Mouse (Mus musculus) C2C12 (cell line): ENCODE results near the gene D1Ertd622e. TPM values are rescaled to one million over a fixed set of nuclear protein-coding genes. Genes with fewer than 3 reads are reported as not detected.

Experiments
- H3K27me3 ChIP-seq: one replicate; pipeline ENCODE4 v1.6.1; 2011; ENCODE audit not compliant: control insufficient read depth, insufficient read depth, insufficient read length
- H3K36me3 ChIP-seq: one replicate; pipeline ENCODE4 v1.6.1; 2011; ENCODE audit not compliant: control insufficient read depth, insufficient read depth
- H3K4me3 ChIP-seq: one replicate; pipeline ENCODE4 v1.5.1; 2011; ENCODE audit warnings: mild to moderate bottlenecking, control low read depth; ENCODE audit not compliant: poor library complexity, insufficient read depth, severe bottlenecking
- H3K79me2 ChIP-seq: one replicate; pipeline ENCODE4 v1.6.1; 2011; ENCODE audit not compliant: control insufficient read depth, insufficient read depth
- H3K79me3 ChIP-seq: one replicate; pipeline ENCODE4 v1.6.1; 2011; ENCODE audit warnings: low read depth, control low read depth
- H3ac ChIP-seq: one replicate; pipeline ENCODE3; 2011; ENCODE audit warnings: low read depth; ENCODE audit not compliant: control insufficient read depth, insufficient read length
- CEBPB ChIP-seq: IDR thresholded peaks from one replicate; pipeline ENCODE4 v1.6.1; 2011; ENCODE audit warnings: low read depth, mild to moderate bottlenecking, control low read depth, moderate library complexity
- CTCF ChIP-seq: IDR thresholded peaks from one replicate; pipeline ENCODE4 v1.5.1; 2011; ENCODE audit not compliant: control insufficient read depth, insufficient read depth, insufficient read length
- FOSL1 ChIP-seq: IDR thresholded peaks from one replicate; pipeline ENCODE4 v1.8.0; 2011; ENCODE audit warnings: mild to moderate bottlenecking, low read length; ENCODE audit not compliant: poor library complexity, insufficient read depth, severe bottlenecking
- MAX ChIP-seq: IDR thresholded peaks from one replicate; pipeline ENCODE4 v1.6.1; 2011; ENCODE audit warnings: mild to moderate bottlenecking, control low read depth
- MYOD1 ChIP-seq: IDR thresholded peaks from one replicate; pipeline ENCODE4 v1.6.1; 2011; ENCODE audit warnings: low read depth; ENCODE audit not compliant: control insufficient read depth, insufficient read length
- MYOG ChIP-seq: IDR thresholded peaks from one replicate; pipeline ENCODE4 v1.6.1; 2011; ENCODE audit not compliant: control insufficient read depth, insufficient read length; ENCODE audit errors: extremely low read depth
- USF1 ChIP-seq: IDR thresholded peaks from one replicate; pipeline ENCODE4 v1.6.1; 2011; ENCODE audit warnings: low read depth, mild to moderate bottlenecking, control low read depth, moderate library complexity
- polyA plus RNA-seq: library from polyadenylated mRNA; unstranded; fragments of >200 nt; fragmentation: generic; extraction: Trizol; gene quantifications from one replicate; pipeline ENCODE4 v1.2.1, GENCODE M21; 2012; ENCODE audit warnings: missing spikeins

D1Ertd622e gene
- polyA plus RNA-seq, 1 experiment = 22.5 TPM

DNA sequence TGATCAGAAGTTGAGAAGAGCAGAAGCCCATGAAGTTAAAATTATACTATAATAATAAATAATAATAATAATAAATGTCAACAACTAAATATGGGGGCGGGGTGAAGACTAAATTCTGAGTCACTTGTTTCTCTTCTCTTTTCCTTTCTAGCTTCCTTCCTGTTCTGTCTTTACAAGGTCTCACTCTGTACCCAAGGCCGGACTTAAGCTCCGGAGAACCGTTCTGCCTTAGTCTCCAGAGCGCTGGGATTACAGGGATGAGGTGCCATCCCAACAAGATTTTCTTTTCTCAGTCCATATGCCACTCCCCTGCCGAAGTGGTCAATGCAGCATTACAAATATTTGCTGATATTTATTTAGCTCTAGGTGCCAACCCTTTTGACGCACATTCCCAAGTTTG is 450 bp upstream of the D1Ertd622e start:
- Histone ChIP-seq H3K79me3 (peaks cover 32% of the 10 kb centered on the region), H3K36me3 (no peaks in the 10 kb centered on the region), H3K79me2 (peaks cover 36% of the 10 kb centered on the region), H3K4me3 (peak overlapping the region; percentile 60), H3ac (peak overlapping the region; percentile 48), H3K27me3 (no peaks in the 10 kb centered on the region)
- TF ChIP-seq MAX (no peak), MYOD1 (no peak), CEBPB (no peak), CTCF (no peak), MYOG (no peak), USF1 (no peak), FOSL1 (no peak)

DNA sequence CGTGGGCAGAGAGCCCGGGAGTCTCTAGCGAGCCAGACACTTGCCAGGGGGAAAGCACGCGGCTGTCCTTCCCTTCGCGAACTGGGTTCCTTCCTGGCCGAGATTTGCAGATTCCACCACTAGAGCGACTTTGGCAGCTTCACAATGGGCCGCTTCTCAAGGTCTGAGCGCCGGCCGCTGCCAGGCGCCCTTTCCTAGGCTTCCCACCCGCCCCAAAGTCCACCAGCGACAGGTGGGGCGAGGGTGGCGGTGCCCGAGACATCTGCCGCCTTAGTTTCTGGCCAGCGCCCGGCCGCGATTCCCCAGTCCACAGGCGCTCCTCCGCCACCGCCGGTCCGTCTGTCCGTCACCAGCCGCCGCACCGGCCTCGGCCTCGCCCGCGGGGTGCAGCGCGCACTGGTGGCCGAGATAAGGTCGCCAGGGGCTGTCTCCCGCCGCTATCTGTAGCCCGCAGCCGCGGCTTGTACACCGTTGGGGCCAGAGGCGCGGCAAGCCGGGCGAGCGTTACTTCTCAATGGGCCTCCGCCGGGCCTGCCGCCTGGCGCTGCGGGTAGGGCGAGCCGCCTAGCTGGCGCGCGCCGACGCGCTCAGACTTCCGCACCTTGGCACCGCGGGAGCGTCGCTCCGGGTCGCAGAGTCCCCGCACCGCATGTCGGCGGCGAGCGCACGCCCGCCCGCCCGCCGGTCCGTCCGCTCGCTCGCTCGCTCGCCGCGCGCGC is 1.0 kb downstream of the D1Ertd622e start:
- Histone ChIP-seq H3K4me3 (peak overlapping the region; percentile 60), H3ac (peak overlapping the region; percentile 82), H3K36me3 (no peaks in the 10 kb centered on the region), H3K79me3 (peaks cover 47% of the 10 kb centered on the region), H3K27me3 (no peaks in the 10 kb centered on the region), H3K79me2 (peaks cover 51% of the 10 kb centered on the region)
- no peak for TF ChIP-seq USF1
- TF ChIP-seq CEBPB = no peak
- peak; percentile 62 for TF ChIP-seq MAX

DNA sequence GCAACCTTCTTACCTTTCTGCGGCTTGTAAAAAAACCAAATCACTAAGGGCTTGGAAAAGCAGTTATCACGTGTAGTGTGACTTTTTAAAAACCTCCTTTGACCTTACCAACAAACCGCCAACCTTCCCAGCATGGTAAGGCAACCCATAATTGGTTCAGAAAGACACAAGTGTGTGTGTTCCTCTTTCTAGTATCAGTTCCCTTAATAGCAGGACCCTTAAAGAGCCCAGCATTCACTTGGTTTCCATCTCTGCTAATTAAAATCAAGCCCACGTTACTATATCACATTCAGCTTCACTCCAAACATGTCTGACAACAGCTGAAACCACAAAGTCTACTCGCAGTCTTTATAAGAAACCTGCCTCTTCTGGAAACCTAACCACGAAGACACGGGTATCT is 2.5 kb downstream of the D1Ertd622e start:
- TF ChIP-seq MYOD1 = peak; percentile 49
- TF ChIP-seq FOSL1 = no peak
- TF ChIP-seq MYOG = no peak
- TF ChIP-seq CTCF = no peak
- peak; percentile 16 for TF ChIP-seq MAX
- TF ChIP-seq CEBPB = no peak
- no peak for TF ChIP-seq USF1
- Histone ChIP-seq H3K79me2 (peaks cover 65% of the 10 kb centered on the region), H3K27me3 (no peaks in the 10 kb centered on the region), H3ac (no peak overlapping the region), H3K4me3 (no peak overlapping the region), H3K79me3 (peaks cover 61% of the 10 kb centered on the region), H3K36me3 (no peaks in the 10 kb centered on the region)

DNA sequence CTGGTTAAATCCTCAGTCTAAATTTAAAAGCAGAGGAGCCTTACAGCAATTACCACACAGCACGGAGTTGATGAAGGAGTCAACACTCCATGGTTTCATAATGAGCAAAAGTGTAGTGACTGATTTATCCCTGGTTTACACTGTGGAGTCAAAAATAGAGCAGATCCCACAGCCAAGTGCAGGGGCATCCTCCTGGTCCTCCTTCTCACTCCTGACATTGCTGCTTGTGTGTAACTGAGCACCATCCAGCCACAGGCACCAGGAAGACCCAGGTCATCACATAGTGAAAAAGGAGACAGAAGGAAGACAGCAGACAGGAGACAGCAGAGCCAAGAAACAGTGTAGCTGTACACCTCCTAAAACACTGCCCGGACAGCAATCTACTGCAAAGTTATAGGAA is 4.1 kb downstream of the D1Ertd622e start:
- Histone ChIP-seq H3K79me3 (peaks cover 77% of the 10 kb centered on the region), H3K79me2 (peaks cover 81% of the 10 kb centered on the region), H3K36me3 (no peaks in the 10 kb centered on the region), H3K4me3 (no peak overlapping the region), H3ac (no peak overlapping the region), H3K27me3 (no peaks in the 10 kb centered on the region)
- TF ChIP-seq USF1 (no peak), MAX (no peak), MYOD1 (no peak), CEBPB (no peak), MYOG (no peak)

DNA sequence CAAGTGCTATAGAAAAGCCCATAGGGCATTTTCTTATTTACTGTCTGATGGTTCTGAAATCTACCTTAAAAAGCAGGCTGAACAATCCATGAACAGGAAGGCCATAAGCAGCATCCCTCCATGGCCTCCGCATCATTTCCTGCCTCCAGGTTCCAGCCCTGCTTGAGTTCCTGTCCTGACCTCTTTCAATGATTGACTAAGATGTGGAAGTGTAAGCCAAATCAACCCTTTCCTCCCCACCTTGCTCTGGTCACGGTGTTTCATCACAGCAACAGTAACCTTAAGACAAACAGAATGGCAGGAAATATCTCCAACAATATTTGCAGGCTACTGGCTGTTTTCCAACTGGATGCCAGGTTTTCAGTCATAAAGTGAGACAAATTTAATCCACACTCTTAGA is 4.7 kb downstream of the D1Ertd622e start:
- Histone ChIP-seq H3ac (no peak overlapping the region), H3K79me3 (peaks cover 82% of the 10 kb centered on the region), H3K79me2 (peaks cover 87% of the 10 kb centered on the region), H3K36me3 (no peaks in the 10 kb centered on the region), H3K4me3 (no peak overlapping the region), H3K27me3 (no peaks in the 10 kb centered on the region)
- TF ChIP-seq MAX = no peak
- no peak for TF ChIP-seq MYOD1
- no peak for TF ChIP-seq USF1
- TF ChIP-seq FOSL1 = no peak
- TF ChIP-seq CTCF = no peak
- TF ChIP-seq CEBPB = no peak
- TF ChIP-seq MYOG = no peak

DNA sequence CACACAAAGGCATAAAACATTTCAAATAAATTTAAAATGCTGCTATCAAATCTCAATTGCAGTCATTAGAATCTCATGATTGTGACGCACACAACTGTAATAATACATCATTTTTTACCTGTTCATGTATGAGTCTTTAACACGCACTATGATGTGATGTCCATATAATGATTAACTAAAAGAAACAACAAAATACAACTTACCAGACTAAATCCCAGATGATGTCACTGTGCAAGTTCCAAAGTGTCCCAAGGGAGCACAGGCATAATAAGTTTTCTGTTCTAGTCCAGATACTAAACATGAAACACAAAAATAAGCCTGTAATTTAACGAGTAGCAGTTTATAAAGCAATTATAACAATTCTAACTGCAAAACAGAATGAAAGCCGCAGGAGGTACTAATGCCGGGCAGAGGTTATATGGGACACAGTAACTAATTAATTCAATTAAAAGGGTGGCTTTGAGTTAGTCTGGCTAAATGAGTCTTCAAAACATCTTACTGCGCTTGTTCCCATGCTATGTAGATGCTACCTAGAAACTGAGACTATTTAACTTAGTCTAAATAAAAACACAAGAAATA is 7.4 kb downstream of the D1Ertd622e start:
- Histone ChIP-seq H3K36me3 (no peaks in the 10 kb centered on the region), H3K79me2 (peaks cover 100% of the 10 kb centered on the region), H3K27me3 (no peaks in the 10 kb centered on the region), H3K79me3 (peaks cover 90% of the 10 kb centered on the region), H3ac (no peak overlapping the region), H3K4me3 (no peak overlapping the region)
- TF ChIP-seq MYOG (no peak), CEBPB (no peak), USF1 (no peak), MAX (no peak), MYOD1 (no peak), FOSL1 (no peak), CTCF (no peak)
